Mouse (Mus musculus): ENCODE results near the gene Wfikkn1. TPM values are rescaled to one million over a fixed set of nuclear protein-coding genes. Genes with fewer than 3 reads are reported as not detected.
A peak's percentile ranks its signal among the peaks of the same experiment; 100 is the strongest.

Wfikkn1 gene
- polyA plus RNA-seq, 1 experiment from 2014 or later, result 0.51 TPM

DNA sequence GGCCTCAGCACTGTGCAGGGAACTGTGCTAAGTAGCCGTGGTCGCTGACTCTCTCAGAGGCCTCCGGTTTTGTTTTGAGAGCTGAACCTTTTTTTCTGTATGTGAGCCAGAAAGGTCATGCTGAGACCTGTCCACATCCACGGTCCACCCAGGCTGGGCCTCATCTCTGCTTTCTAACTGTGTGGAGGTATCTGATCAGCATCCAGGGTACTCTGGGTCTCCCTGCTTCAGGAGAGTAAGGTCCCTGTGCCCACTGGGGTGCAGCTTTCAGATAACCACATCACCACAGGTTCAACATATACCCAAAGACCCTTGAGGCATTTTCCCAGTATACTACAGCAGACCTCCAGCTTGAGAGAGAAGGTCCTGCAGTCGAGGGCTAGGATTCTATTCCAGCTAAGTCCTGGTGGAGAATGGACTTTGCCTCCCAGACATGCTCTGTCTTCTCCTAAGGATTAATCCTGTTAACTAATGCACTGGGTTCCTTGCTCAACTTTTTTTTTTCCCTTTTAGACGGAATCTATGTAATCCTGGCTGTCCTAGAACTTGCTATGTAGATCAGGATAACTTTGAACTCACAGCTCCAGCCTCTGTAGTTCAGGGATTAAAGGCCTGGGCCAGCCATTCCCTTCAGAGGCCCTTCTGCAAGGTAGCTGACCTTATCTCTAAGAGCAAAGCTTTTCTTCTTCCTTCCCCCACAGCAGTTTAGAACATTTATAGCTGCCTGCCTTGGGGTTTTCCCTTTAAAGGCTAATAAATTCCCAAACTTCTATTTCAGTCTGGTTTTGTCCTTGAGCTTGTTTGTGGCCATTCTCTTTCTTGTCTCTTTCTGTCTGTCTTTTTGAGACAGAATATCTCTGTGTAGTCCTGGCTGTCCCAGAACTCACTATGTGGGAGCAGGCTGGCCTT, 18.7 kb downstream of the Wfikkn1 start:
- DNase-seq (ENCODE audit: low spot score) (no peak), ATAC-seq (replicated peaks; ENCODE audit: low FRiP score, low read depth) (peak; percentile 6; the same call in 1 of the 2 replicates)
- 10% methylated on average over 6 of the region's 6 CpGs for WGBS
- no peaks in the 10 kb centered on the region for H3K27me3 ChIP-seq (ENCODE audit: insufficient read depth, low read length)
- no peaks in the 10 kb centered on the region for H3K9me3 ChIP-seq (replicated peaks; ENCODE audit: low read length)
- H3K4me2 ChIP-seq (ENCODE audit: low read length), result peak overlapping the region; percentile 96
- H3K27ac ChIP-seq, result peak overlapping the region; percentile 82
- H3K36me3 ChIP-seq (ENCODE audit: insufficient read depth, low read length), result no peaks in the 10 kb centered on the region
- no peak for TF ChIP-seq CTCF (IDR thresholded peaks at IDR 0.05; ENCODE audit: low read depth)
- H3K9ac ChIP-seq (ENCODE audit: low read depth, low read length), result peak overlapping the region; percentile 71
- H3K4me1 ChIP-seq (replicated peaks; ENCODE audit: insufficient read depth, low read length), result peaks cover 5% of the 10 kb centered on the region
- H3K4me3 ChIP-seq (replicated peaks; ENCODE audit: low read depth, low read length), result peak overlapping the region; percentile 65

DNA sequence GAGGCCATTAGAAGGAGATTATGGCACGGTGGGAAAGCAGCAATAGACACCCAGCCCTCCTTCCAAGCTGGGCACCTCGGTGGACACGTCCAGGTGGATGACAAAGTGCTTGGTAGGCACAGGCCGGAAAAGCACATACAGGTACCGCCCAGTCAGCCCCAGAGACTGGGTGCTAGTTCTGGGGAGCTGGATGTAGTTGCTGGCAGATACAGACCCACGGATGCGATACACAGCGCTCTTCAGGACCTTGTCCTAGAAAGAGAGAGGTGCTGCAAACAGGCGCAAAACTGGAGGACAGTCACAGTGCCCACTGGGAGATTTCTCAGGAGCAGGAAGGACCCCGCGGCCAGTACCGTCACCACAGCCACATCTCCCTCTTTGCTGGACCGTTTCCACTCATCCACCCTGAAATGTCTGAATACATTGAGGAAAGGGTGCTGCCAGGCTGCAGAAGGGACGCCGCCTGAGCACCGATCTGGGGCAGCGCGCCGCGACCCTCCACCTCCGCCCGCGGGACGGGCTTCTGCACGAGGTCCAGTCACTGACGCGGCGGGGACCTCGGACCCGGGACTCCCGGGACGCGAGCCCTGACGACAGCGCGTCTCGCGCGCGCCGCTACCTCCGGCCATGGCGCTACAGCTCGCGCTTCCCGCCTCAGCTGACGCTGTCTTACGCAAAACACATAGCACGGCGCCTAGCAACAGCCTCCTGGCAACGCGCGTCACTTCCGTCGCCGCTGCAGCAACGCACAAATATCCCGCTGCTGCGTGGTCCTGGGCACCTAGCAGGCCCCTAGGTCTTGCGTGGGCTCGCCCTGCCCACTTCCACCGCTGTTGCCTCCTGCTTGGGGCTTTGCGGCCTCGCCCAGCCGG, 19.6 kb downstream of the Wfikkn1 start, which contains the start of gene Wdr90:
Gene Wdr90, minus strand, starts transcription at position 670 of the 872 bp plus-strand sequence.
- Histone ChIP-seq H3K9ac (ENCODE audit: low read depth, low read length) (peak within 1 kb of the TSS; percentile 71), H3K4me3 (replicated peaks; ENCODE audit: low read depth, low read length) (peak within 1 kb of the TSS; percentile 65), H3K4me2 (ENCODE audit: low read length) (peak within 1 kb of the TSS; percentile 96), H3K4me1 (replicated peaks; ENCODE audit: insufficient read depth, low read length) (peaks cover 5% of the 10 kb centered on the region), H3K27ac (peak within 1 kb of the TSS; percentile 82), H3K9me3 (replicated peaks; ENCODE audit: low read length) (no peaks in the 10 kb centered on the region), H3K36me3 (ENCODE audit: insufficient read depth, low read length) (no peaks in the 10 kb centered on the region), H3K27me3 (ENCODE audit: insufficient read depth, low read length) (no peaks in the 10 kb centered on the region)
- TF ChIP-seq CTCF (IDR thresholded peaks at IDR 0.05; ENCODE audit: low read depth), result peak; percentile 30; the same call in 1 of the 2 replicates
- peak; percentile 86 for ATAC-seq (replicated peaks; ENCODE audit: low FRiP score, low read depth)
- peak; percentile 95 for DNase-seq (ENCODE audit: low spot score)
- 2% methylated on average over 65 of the region's 65 CpGs for WGBS

DNA sequence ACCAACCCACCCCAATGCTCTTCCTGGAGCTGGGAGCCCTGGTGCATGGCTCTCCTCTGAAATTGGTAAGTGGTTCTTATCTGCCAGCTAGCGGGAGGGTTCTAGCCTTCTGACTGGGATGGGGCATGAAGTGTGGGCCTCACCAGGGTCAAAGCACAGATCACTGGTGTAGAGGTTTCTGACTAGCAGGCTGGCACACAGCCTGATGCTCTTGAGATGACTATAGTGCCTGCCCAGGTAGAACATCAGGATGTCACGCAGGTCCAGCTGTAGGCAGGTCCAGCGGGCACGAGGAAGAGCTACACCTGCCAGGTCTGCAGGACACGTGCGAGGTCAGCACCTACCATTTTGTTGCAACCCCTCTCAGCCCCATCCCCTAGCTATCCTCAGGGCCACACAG, 20.4 kb downstream of the Wfikkn1 start:
- Histone ChIP-seq H3K9me3 (replicated peaks; ENCODE audit: low read length) (no peaks in the 10 kb centered on the region), H3K4me1 (replicated peaks; ENCODE audit: insufficient read depth, low read length) (peaks cover 5% of the 10 kb centered on the region), H3K27ac (no peak overlapping the region), H3K9ac (ENCODE audit: low read depth, low read length) (peak overlapping the region; percentile 71; the same call in 1 of the 2 replicates), H3K4me2 (ENCODE audit: low read length) (no peak overlapping the region; the same call in 1 of the 2 replicates), H3K27me3 (ENCODE audit: insufficient read depth, low read length) (no peaks in the 10 kb centered on the region), H3K36me3 (ENCODE audit: insufficient read depth, low read length) (0 out of 2 replicates have a peak, but pooled peaks cover 6% of the 10 kb centered on the region), H3K4me3 (replicated peaks; ENCODE audit: low read depth, low read length) (peak overlapping the region; percentile 65; the same call in 1 of the 2 replicates)
- TF ChIP-seq CTCF (IDR thresholded peaks at IDR 0.05; ENCODE audit: low read depth), result no peak
- 90% methylated on average over 6 of the region's 6 CpGs for WGBS
- DNase-seq (ENCODE audit: low spot score), result no peak
- ATAC-seq (replicated peaks; ENCODE audit: low FRiP score, low read depth), result no peak

DNA sequence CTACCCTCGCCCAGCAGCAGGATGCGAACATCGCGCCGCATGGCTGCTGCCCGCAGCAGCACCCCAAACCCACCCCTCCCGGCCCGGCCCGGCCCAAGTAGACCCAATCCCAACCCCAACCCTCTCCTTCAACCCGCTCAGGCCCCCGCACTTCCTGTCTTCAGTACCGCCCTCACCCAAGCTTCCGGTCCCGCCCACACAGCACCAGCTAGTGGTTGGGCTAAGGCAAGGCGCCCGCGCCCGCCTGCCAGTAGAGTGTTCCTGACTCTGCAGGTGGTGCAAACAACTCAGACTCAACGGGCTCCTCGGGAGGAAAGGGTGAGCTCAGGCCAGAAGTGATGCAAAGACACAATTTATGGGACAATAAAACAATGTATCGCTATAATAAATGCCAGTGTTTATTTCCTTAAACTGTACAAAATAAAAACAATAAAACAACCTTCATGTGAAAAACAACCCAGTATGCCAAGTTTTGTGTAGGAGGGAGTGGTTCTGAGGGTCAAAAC, 36.2 kb downstream of the Wfikkn1 start, which contains the start of gene Rhot2:
Gene Rhot2, minus strand, starts transcription at position 456 of the 506 bp plus-strand sequence.
- peak; percentile 77 for TF ChIP-seq CTCF (IDR thresholded peaks at IDR 0.05; ENCODE audit: low read depth)
- H3K27ac ChIP-seq, result peak within 1 kb of the TSS; percentile 89
- DNase-seq (ENCODE audit: low spot score), result peak; percentile 97
- H3K4me3 ChIP-seq (replicated peaks; ENCODE audit: low read depth, low read length), result peak within 1 kb of the TSS; percentile 86
- peak within 1 kb of the TSS; percentile 98 for H3K4me2 ChIP-seq (ENCODE audit: low read length)
- no peaks in the 10 kb centered on the region for H3K27me3 ChIP-seq (ENCODE audit: insufficient read depth, low read length)
- H3K9me3 ChIP-seq (replicated peaks; ENCODE audit: low read length), result no peaks in the 10 kb centered on the region
- H3K4me1 ChIP-seq (replicated peaks; ENCODE audit: insufficient read depth, low read length), result peaks cover 5% of the 10 kb centered on the region
- 1% methylated on average over 21 of the region's 21 CpGs for WGBS
- ATAC-seq (replicated peaks; ENCODE audit: low FRiP score, low read depth), result peak; percentile 91
- peak within 1 kb of the TSS; percentile 84 for H3K9ac ChIP-seq (ENCODE audit: low read depth, low read length)
- peaks cover 32% of the 10 kb centered on the region for H3K36me3 ChIP-seq (ENCODE audit: insufficient read depth, low read length)

DNA sequence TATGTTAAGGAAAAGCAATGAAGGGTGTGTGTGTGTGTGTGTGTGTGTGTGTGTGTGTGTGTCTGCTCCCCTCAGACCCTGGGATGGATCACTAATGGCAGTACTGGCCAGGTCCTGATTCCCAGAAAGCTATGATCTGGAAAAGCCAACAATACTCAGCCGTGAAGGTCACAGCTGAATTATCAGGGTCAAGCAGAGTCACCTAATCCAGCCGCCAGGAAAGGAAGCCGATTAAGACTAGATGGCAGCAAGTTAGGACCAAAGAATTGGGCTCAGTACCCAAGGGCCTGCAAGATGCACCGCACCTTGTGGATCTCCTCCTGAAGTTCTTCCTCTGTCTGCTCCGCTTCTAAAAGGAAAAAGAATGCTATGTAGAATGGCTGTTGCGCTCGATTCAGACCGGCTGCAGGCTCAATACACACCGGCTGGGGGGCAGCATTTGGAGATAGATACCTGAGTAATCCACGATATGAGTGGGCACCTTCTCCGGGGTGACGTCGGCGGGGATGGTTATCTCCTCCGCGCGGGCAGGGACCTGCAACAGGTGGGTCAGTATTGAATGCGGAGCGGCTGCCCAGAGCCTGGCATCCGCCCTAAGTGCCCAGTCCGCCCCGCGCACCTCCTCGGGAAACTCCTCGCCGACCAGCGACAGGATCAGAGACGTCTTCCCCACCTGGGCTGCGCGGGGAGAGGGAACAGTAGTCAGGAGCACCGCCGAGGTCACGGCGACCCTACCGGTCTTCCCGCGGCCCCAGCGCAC, 36.8 kb downstream of the Wfikkn1 start:
- Histone ChIP-seq H3K27me3 (ENCODE audit: insufficient read depth, low read length) (no peaks in the 10 kb centered on the region), H3K36me3 (ENCODE audit: insufficient read depth, low read length) (peaks cover 38% of the 10 kb centered on the region), H3K9me3 (replicated peaks; ENCODE audit: low read length) (no peaks in the 10 kb centered on the region), H3K4me3 (replicated peaks; ENCODE audit: low read depth, low read length) (peak overlapping the region; percentile 86), H3K4me2 (ENCODE audit: low read length) (peak overlapping the region; percentile 98), H3K9ac (ENCODE audit: low read depth, low read length) (peak overlapping the region; percentile 84), H3K27ac (peak overlapping the region; percentile 89), H3K4me1 (replicated peaks; ENCODE audit: insufficient read depth, low read length) (peaks cover 5% of the 10 kb centered on the region)
- no peak for TF ChIP-seq CTCF (IDR thresholded peaks at IDR 0.05; ENCODE audit: low read depth)
- 1% methylated on average over 31 of the region's 38 CpGs for WGBS
- peak; percentile 39 for DNase-seq (ENCODE audit: low spot score)
- peak; percentile 15 for ATAC-seq (replicated peaks; ENCODE audit: low FRiP score, low read depth)

Measured in kidney, postnatal 0 days (tissue).